Mouse (Mus musculus) hindbrain, embryonic 11.5 days (tissue): Measurements from ENCODE around the gene Timm23. TPM values are rescaled to one million over a fixed set of nuclear protein-coding genes. Genes with fewer than 3 reads are reported as not detected.

Experiments
- polyA plus RNA-seq: library from polyadenylated mRNA; unstranded; fragments of >200 nt; fragmentation: Nextera tagmentation; extraction: Ambion mirVana; gene quantifications from 2 replicates; pipeline ENCODE4 v1.2.1, GENCODE M21; 2014

The Timm23 gene
- polyA plus RNA-seq, 1 experiment from 2014 or later: 257 TPM

Other genes with a start within 250 kb of the Timm23 start
- gene Galnt15, start 172.9 kb downstream of the Timm23 start, polyA plus RNA-seq: 0.18 and 0.23 TPM in 2 replicates
- gene Oxnad1, start 116.5 kb downstream of the Timm23 start, polyA plus RNA-seq: 12.6 and 17.9 TPM in 2 replicates
- 83.3 and 84.3 TPM in 2 replicates for gene Dph3, start 116.2 kb downstream of the Timm23 start, polyA plus RNA-seq
- gene Msmb, start 59.9 kb downstream of the Timm23 start, polyA plus RNA-seq: not detected in 2 replicates
- 101 and 103 TPM in 2 replicates for gene Ncoa4, start 42.0 kb downstream of the Timm23 start, polyA plus RNA-seq
- gene Parg, start 51 bp upstream of the Timm23 start, polyA plus RNA-seq: 62.0 and 69.8 TPM in 2 replicates
- gene Ogdhl, start 120.1 kb upstream of the Timm23 start, polyA plus RNA-seq: 13.9 and 14.5 TPM in 2 replicates
- 1.4 and 1.6 TPM in 2 replicates for gene 1700024G13Rik, start 186.5 kb upstream of the Timm23 start, polyA plus RNA-seq